Mouse (Mus musculus) heart, adult 10 weeks (tissue): ENCODE data around the gene Mvd. TPM values are rescaled to one million over a fixed set of nuclear protein-coding genes. Genes with fewer than 3 reads are reported as not detected.

Source experiments
- polyA plus RNA-seq: library from polyadenylated mRNA; stranded (reverse); fragments of 350-450 nt; fragmentation: Illumina TruSeq; extraction: RNeasy Lipid Tissue Mini Kit (QIAGEN cat#74804); gene quantifications from one replicate; pipeline ENCODE4 v1.2.3, GENCODE M21; 2014; ENCODE audit warnings: low read depth, low replicate concordance

The Mvd gene
- 5.9 TPM for polyA plus RNA-seq

GRCm38 (mm10) chr8:122443262-122444006, at the start of gene Mvd:
TSS of gene Mvd (minus strand) at chr8:122443422.

GRCm38 (mm10) chr8:122475580-122476320, 32.5 kb upstream of the Mvd start, which contains the start of the genes Rnf166 and Ctu2:
TSS of gene Rnf166 (minus strand) at chr8:122476064.
TSS of gene Ctu2 (plus strand) at chr8:122476143.

GRCm38 (mm10) chr8:122460524-122461472, 17.6 kb upstream of the Mvd start, which contains the start of gene Snai3:
TSS of gene Snai3 (minus strand) at chr8:122460733.

GRCm38 (mm10) chr8:122432443-122433268, 10.6 kb downstream of the Mvd start, which contains the start of gene Cyba:
TSS of gene Cyba (minus strand) at chr8:122432930.

GRCm38 (mm10) chr8:122421376-122422070, 21.7 kb downstream of the Mvd start, which contains the start of gene Il17c:
TSS of gene Il17c (plus strand) at chr8:122422020.

Other genes starting within 250 kb of the Mvd start
- 11.5 TPM for gene Zfpm1, start 161.3 kb downstream of the Mvd start, polyA plus RNA-seq
- not detected for gene Trhr2, start 82.7 kb downstream of the Mvd start, polyA plus RNA-seq
- 20.0 TPM for gene Zc3h18, start 66.8 kb downstream of the Mvd start, polyA plus RNA-seq
- gene Il17c, start 21.4 kb downstream of the Mvd start, polyA plus RNA-seq: not detected
- 57.1 TPM for gene Cyba, start 10.5 kb downstream of the Mvd start, polyA plus RNA-seq
- gene Snai3, start 17.3 kb upstream of the Mvd start, polyA plus RNA-seq: 4.3 TPM
- 35.8 TPM for gene Rnf166, start 32.6 kb upstream of the Mvd start, polyA plus RNA-seq
- gene Ctu2, start 32.7 kb upstream of the Mvd start, polyA plus RNA-seq: 12.8 TPM
- gene Piezo1, start 107.9 kb upstream of the Mvd start, polyA plus RNA-seq: 20.7 TPM
- 1.6 TPM for gene Cdt1, start 124.6 kb upstream of the Mvd start, polyA plus RNA-seq
- gene Aprt, start 133.5 kb upstream of the Mvd start, polyA plus RNA-seq: 35.1 TPM
- gene Galns, start 168.0 kb upstream of the Mvd start, polyA plus RNA-seq: 4.1 TPM
- gene Trappc2l, start 168.2 kb upstream of the Mvd start, polyA plus RNA-seq: 45.3 TPM
- not detected for gene Pabpn1l, start 179.3 kb upstream of the Mvd start, polyA plus RNA-seq